Mouse (Mus musculus): ENCODE results near the gene Cfap77.
A peak's percentile ranks its signal among the peaks of the same experiment; 100 is the strongest.

The Cfap77 gene

GRCm38 (mm10) chr2:28994014-28994413, 60.9 kb downstream of the Cfap77 start:
- no peak for DNase-seq

DNA sequence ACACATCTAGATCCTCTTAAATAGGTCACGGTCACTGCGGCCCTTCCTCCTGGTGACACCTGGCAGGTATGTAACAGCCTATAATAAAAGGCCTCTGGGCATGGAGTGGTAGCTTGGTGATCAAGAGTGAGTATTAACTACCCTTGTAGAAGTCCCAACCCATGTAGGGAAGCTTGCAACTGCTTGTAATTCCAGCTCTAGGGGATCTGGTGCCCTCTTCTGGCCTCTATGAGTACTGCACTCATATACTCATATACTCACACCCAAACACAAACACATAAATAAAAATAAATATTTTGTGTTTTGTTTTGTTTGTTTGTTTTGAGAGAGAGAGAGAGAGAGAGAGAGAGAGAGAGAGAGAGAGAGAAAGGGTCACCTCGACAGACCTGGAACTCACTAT, 66.1 kb downstream of the Cfap77 start:
- no peak for DNase-seq

GRCm38 (mm10) chr2:28980080-28980910, 74.6 kb downstream of the Cfap77 start:
- DNase-seq, result no peak

DNA sequence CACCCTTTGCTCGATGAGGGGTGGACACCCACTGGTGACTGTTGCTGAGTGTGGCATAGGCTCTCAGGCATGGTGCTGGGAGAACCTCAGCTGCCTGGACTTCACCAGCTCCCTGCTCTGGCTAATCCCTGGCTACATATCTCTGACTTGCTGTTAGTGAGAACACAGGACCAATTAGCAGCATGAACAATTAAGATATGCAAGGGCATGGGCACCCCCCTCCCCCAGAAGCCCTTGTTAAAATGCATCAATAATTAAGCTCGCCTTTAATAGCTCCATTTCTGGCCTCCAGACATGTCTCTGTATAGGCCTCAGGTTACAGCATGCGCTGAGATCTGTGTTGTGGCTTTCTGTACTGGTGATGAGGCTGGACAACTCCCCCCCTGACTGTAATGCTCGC, 76.4 kb downstream of the Cfap77 start:
- DNase-seq, result no peak

DNA sequence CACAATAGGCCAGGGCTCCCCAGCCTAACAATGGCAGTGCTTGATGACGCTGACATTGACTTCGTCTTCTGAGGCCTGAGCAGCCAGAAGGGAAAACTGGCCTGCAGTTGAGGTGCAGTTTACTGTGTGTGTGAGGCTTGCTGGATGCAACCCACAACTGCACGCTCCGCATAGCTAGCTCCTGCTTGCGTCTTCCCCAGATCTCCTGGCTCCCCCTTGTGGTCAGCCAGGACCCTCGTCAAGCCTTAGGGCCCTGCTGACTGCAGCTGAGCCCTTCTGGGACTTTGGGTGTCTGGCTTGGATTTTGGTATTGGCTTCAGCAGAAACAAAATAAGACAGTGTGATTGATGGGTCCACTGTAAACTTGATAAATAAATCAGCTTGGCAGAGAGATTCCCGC, 78.2 kb downstream of the Cfap77 start:
- DNase-seq, result peak; percentile 71

- no peak for DNase-seq
These were observed 79.3 kb downstream of the Cfap77 start for GRCm38 (mm10) chr2:28975604-28976003.

GRCm38 (mm10) chr2:28974520-28974919, 80.3 kb downstream of the Cfap77 start:
- peak; percentile 51 for DNase-seq

- DNase-seq, result peak; percentile 16
These were observed 80.9 kb downstream of the Cfap77 start for GRCm38 (mm10) chr2:28973832-28974450.

DNA sequence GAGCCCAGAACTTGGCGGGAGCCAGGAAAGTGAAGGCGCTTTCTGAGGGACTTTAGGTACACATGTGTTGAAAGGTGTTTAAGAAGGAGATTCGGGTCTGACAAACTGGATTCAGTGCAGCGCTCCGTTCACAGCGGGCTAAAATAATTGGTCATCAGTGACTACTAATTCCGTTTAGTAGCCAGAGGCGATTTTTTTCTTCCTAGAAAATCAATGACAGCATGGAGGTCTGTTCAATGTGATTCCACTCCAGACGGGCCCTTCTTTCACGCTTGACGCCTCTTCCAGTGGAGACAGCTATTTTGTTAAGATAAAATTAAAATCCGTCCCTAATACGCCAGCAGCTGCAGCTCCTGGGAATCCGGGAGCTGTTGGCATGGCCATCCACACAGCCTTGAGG, 84.4 kb downstream of the Cfap77 start:
- DNase-seq, result no peak

DNA sequence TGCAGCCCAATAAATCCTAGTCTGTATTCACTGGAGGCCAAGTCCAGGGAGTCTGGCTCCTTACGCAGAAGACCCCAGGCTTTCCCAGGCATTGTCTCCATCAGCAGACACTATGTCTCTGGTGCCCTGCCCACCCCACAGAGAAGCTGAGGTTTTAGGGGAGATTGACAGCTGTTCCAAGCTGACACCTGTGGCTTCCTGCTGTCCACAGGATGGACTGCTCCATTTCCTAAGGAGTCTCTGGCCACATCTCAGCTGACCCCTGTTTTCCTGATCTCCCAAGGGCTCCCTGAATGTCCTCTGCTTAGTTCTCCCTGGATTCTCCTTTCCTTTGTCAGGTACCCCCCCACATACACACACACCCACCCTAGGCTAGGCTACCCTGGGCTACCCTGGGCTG, 86.6 kb downstream of the Cfap77 start:
- DNase-seq, result no peak

- no peak for DNase-seq
These were observed 88.6 kb downstream of the Cfap77 start for GRCm38 (mm10) chr2:28966151-28966795.

- no peak for DNase-seq
These were observed 91.3 kb downstream of the Cfap77 start for GRCm38 (mm10) chr2:28963565-28963964.

DNA sequence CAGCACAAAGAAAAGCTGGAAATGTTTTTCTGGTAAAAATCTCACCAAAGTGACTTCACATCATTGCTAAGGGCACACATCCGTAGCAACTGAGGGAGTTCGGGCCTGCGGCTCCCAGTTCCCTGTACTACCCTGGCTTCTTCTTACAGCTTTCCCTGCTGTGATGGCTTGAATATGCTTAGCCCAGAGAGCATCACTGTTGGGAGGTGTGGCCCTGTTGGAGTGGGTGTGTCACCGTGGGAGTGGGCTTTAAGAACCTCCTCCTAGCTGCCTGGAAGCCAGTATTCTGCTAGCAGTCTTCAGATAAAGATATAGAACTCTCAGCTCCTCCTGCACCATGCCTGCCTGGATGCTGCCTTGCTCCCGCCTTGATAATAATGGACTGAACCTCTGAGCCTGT, 93.2 kb downstream of the Cfap77 start:
- DNase-seq, result no peak

DNA sequence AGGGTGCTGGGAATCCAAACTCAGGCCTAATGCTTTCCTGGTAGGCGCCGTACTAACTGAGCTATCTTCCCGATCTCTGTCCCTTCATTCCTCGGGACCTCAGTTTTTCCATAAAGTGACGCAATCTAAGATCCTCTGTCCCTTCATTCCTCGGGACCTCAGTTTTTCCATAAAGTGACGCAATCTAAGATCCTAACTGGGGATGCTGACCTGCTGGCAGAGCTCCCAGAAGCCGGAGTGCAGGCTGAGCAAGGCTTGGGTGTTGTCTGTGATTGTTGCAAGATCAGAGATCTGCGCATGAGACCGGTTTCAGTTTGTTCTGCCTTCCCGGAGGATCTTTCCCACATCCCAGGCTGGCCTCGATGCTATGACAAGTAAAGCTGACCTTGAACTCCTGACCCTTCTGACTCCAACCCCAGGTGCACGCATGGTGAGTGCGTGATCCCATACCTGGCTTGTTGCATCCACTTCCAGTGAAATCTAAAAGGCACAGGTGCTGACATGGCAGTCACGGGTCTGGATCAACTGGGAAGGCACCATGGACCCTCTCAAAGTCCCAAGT, 93.8 kb downstream of the Cfap77 start:
- DNase-seq, result peak; percentile 17

- DNase-seq, result no peak
These were observed 98.0 kb downstream of the Cfap77 start for GRCm38 (mm10) chr2:28956874-28957273.

- DNase-seq, result no peak
These were observed 100.3 kb downstream of the Cfap77 start for GRCm38 (mm10) chr2:28954595-28954994.

DNA sequence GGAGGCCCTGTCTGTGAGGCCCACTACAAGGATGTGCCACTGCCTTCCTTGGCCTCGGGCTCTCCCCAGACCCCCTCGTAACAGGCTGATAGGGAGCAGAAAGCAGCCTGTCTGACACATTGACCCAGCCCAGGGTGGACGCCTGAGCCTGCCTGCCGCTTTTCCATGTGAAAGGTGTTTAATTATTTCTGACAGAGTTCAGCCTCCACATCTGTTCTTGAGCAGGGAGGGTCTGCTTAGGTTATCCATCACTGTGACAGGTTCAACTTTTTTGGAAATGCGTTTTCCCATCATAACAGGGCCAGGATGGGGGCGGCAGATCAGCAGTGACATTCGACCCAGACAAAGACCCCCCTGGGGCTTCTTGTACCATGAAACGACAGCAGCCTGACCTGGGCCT, 101.9 kb downstream of the Cfap77 start:
- DNase-seq, result no peak

DNA sequence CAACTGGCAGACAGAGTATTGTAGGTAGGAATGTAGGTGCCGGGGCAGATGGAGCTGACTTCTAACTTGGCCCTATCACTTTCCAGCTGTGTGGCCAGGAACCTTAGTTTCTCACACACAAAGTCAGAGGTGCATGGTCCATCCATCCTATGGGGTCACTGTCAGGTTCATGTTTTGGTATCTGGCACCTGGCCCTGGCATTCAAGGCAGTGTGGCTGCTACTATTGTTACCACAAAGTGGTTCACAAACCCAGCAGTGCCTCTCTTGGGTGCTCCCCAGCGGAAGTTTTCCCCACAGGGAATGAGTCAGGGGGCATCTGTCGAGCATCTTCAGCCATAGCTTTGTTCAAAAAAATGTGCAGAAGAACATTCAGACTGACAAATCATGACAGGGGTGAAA, 108.6 kb downstream of the Cfap77 start:
- no peak for DNase-seq

DNA sequence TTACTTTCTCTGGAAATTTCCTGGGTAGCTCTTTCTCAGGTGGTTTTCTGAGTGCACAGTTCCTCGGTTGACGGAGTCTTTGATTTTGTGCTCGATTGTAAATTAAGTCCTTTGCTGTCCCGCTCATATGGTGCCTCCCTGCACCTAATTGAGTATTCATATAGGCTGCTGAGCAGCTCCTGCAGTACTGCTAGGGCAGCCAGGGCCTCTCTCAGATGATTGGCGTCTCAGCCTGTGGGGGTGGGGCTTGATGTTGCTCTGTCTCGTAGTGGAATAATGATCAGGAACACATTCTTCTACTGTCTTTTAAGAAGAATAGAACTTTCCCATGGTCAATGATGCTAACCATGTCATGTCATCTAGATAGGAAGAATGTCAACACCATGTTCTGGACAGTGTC, 109.5 kb downstream of the Cfap77 start:
- no peak for DNase-seq

DNA sequence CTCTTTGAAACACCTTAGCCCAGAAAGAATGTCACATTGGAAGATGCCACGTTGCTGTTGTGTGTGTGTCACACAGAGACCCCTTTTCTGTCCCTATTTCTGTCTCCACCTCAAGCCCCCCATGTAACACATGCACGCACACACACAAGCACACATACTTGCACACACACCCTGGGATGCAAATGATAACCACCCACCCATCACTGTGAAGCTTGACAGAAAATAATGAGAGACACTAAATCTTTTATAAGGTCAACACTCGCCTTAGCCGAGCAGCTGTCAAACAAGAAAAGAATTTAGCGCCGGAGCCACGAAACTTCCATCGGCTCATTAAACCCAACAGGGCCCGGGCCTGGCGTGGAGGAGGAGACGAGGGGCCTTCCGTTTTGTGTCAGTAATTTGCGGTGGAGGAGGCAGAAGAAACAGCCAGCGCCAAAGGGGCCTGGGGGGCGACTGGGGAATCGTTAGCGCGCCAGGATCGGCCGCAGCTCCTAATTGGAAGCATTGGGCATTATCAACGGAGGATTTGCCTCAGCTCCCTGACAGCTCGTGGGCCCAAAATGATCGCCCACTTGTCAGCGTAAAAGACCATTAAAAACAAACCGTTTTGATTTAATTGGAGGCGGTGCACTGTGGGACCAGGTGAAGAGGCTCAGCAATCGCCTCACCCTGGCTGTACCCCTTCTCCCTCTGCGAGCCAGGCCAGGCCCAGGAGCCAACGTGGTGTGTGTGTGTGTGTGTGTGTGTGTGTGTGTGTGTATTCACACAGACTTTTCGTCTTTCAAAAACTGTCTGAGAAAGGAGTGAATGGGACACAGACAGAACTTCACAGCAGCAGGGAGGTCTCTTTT, 111.0 kb downstream of the Cfap77 start:
- no peak for DNase-seq

DNA sequence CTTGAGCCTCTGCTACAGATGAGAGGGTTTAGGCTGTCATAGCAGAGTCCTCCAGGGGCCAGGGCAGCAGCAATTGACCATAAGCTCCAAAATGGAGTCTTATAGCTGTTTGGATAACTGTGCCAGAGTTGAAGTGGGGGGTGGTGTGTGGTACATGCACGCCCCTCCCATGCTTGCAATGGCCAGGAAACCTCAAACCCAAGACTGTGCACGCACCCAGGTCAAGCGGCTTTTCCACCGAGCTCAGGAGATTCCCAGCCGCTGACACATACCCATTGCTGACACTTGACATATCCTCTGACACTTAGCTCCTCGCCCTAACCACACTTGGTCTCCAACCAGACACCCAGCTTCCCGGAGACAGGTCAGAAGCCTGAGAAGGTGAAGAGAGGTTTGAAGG, 115.9 kb downstream of the Cfap77 start:
- no peak for DNase-seq

DNA sequence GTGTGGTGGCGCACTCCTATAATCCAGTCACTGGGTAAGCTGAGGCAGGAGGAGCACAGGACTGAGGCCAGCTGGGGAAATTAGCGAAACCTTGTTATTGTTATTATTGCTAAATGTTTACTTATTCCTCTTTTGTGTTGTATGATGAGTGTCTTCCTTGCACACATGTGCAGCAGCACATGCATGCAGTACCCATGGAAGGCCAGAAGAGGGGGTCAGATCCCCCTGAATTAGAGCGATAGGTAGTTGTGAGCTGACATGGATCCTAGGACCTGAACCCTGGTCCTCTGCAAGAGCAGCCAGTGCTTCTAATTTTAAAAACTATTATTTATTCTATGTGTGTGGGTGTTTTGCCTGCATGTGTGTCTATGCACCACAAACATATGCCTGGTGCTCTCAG, 124.3 kb downstream of the Cfap77 start:
- no peak for DNase-seq

DNA sequence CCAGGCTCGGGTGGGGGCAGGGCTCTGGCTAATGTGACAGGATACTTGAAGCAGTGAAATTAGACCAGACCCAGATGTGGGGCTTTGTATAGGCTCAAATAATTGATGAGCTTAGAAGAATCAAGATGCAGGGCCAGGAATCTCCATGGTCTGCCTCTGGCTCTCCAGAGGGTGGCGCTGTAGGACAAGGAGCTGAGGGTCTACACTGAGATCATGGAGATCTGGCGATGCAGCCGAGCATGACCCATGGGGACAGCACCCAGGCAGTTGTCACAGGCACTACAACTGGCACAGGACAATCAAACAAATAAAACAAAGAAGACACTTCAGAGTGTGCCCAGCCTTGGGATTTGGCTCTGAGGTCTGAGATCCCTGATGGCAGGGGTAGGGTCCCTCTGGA, 131.0 kb downstream of the Cfap77 start:
- peak; percentile 61 for DNase-seq

Measured in kidney, postnatal 14 days (tissue).